Mouse (Mus musculus) heart, postnatal 0 days (tissue): ENCODE measurements around the gene 6430548M08Rik. TPM values are rescaled to one million over a fixed set of nuclear protein-coding genes. Genes with fewer than 3 reads are reported as not detected.

ENCODE experiments used
- ATAC-seq: fragments of 200-750 bp; cut with Nextera tagmentation; 2 replicates; pipeline ENCODE4 v1.8.0; 2017; ENCODE audit warnings: low read depth, moderate number of reproducible peaks, moderate library complexity; ENCODE audit not compliant: insufficient read depth
- DNase-seq: peaks from one replicate; pipeline ENCODE4 v3.0.0-alpha.2; 2016; ENCODE audit warnings: low spot score
- H3K27ac ChIP-seq: fragments of 300-500 bp; sonication (generic); 2 replicates; pipeline ENCODE4 v1.5.1; 2014; ENCODE audit warnings: low read depth, mild to moderate bottlenecking
- H3K27me3 ChIP-seq: fragments of 300-500 bp; sonication (generic); 2 replicates; pipeline ENCODE4 v1.6.1; 2014; ENCODE audit warnings: low read length, mixed read lengths; ENCODE audit not compliant: control insufficient read depth, insufficient read depth
- H3K36me3 ChIP-seq: fragments of 300-500 bp; sonication (generic); replicated peaks from 2 replicates; pipeline ENCODE4 v1.6.1; 2014; ENCODE audit warnings: low read length, mixed read lengths; ENCODE audit not compliant: control insufficient read depth, insufficient read depth
- H3K4me1 ChIP-seq: fragments of 300-500 bp; sonication (generic); 2 replicates; pipeline ENCODE4 v1.6.1; 2014; ENCODE audit warnings: antibody characterized with exemption; ENCODE audit not compliant: control insufficient read depth, insufficient read depth
- H3K4me2 ChIP-seq: fragments of 300-500 bp; sonication (generic); 2 replicates; pipeline ENCODE4 v1.6.1; 2014; ENCODE audit warnings: low read depth, mild to moderate bottlenecking, low read length, moderate library complexity
- H3K4me3 ChIP-seq: fragments of 300-500 bp; sonication (generic); 2 replicates; pipeline ENCODE4 v1.5.1; 2014; ENCODE audit warnings: low read depth, low read length
- H3K9ac ChIP-seq: fragments of 300-500 bp; sonication (generic); replicated peaks from 2 replicates; pipeline ENCODE4 v1.6.1; 2014; ENCODE audit warnings: low read depth, low read length, mixed read lengths
- H3K9me3 ChIP-seq: fragments of 300-500 bp; sonication (generic); replicated peaks from 2 replicates; pipeline ENCODE4 v1.6.1; 2016; ENCODE audit warnings: low read length; ENCODE audit not compliant: control insufficient read depth
- CTCF ChIP-seq: IDR thresholded peaks from 2 replicates; pipeline ENCODE4 v1.5.1; 2016; ENCODE audit warnings: antibody characterized with exemption, control low read depth, low read depth
- EP300 ChIP-seq: IDR thresholded peaks from 2 replicates; pipeline ENCODE4 v1.6.1; 2016; ENCODE audit warnings: antibody characterized with exemption, low read depth
- WGBS: fragments of 180-500 bp; shearing (Covaris S2); extraction: QIAGEN DNeasy Blood & Tissue Kit; methylation state at CpG from one replicate; pipeline ENCODE4 v1.1.7; 2014; 5-methylcytosine and 5-hydroxymethylcytosine counted together
- polyA plus RNA-seq: library from polyadenylated mRNA; unstranded; fragments of >200 nt; fragmentation: Nextera tagmentation; extraction: Ambion mirVana; gene quantifications from 2 replicates; pipeline ENCODE4 v1.2.1, GENCODE M21; 2015
- total RNA-seq: library from RNA; depleted of rRNA; stranded (reverse); fragments of >200 nt; gene quantifications from 2 replicates; pipeline ENCODE4 v1.2.3, GENCODE M21; 2014; ENCODE audit warnings: low replicate concordance

The 6430548M08Rik gene
- total and polyA plus RNA-seq, 2 experiments from 2014 or later = 8.4 to 14.5 TPM

GRCm38 (mm10) chr8:120161658-120162403 lies 47.9 kb downstream of the 6430548M08Rik start:
- no peaks in the 10 kb centered on the region for H3K27me3 ChIP-seq
- H3K9me3 ChIP-seq = no peaks in the 10 kb centered on the region
- H3K4me2 ChIP-seq = no peak overlapping the region
- ATAC-seq (no peak), DNase-seq (no peak)
- TF ChIP-seq CTCF (no peak), EP300 (no peak)
- H3K27ac ChIP-seq = no peak overlapping the region
- WGBS = 72% methylated on average over 16 of the region's 16 CpGs
- H3K36me3 ChIP-seq = peaks cover 10% of the 10 kb centered on the region; the same call in 1 of the 2 replicates
- no peak overlapping the region for H3K9ac ChIP-seq
- H3K4me3 ChIP-seq = no peak overlapping the region
- H3K4me1 ChIP-seq = no peaks in the 10 kb centered on the region

- DNase-seq (no peak), ATAC-seq (no peak)
- H3K4me1 ChIP-seq = no peaks in the 10 kb centered on the region
- H3K27ac ChIP-seq = no peak overlapping the region
- no peak overlapping the region for H3K9ac ChIP-seq
- H3K4me3 ChIP-seq = no peak overlapping the region
- H3K27me3 ChIP-seq = no peaks in the 10 kb centered on the region
- no peak overlapping the region for H3K4me2 ChIP-seq
- TF ChIP-seq EP300 (no peak), CTCF (no peak)
- 73% methylated on average over 5 of the region's 5 CpGs for WGBS
- peaks cover 10% of the 10 kb centered on the region; the same call in 1 of the 2 replicates for H3K36me3 ChIP-seq
- H3K9me3 ChIP-seq = no peaks in the 10 kb centered on the region
These were observed 48.4 kb downstream of the 6430548M08Rik start for GRCm38 (mm10) chr8:120162404-120162752.

- 68% methylated on average over 8 of the region's 8 CpGs for WGBS
- no peak for TF ChIP-seq EP300
- TF ChIP-seq CTCF = no peak
- Histone ChIP-seq H3K9ac (no peak overlapping the region), H3K4me3 (no peak overlapping the region), H3K9me3 (no peaks in the 10 kb centered on the region), H3K4me2 (no peak overlapping the region), H3K36me3 (peaks cover 10% of the 10 kb centered on the region; the same call in 1 of the 2 replicates), H3K27ac (no peak overlapping the region), H3K4me1 (no peaks in the 10 kb centered on the region), H3K27me3 (no peaks in the 10 kb centered on the region)
- DNase-seq = no peak
- ATAC-seq = no peak
These were observed 49.4 kb downstream of the 6430548M08Rik start for GRCm38 (mm10) chr8:120163376-120163775.

- TF ChIP-seq EP300 = no peak
- no peak overlapping the region for H3K9ac ChIP-seq
- no peak overlapping the region for H3K4me3 ChIP-seq
- no peaks in the 10 kb centered on the region for H3K9me3 ChIP-seq
- 85% methylated on average over 5 of the region's 5 CpGs for WGBS
- H3K36me3 ChIP-seq = peaks cover 10% of the 10 kb centered on the region; the same call in 1 of the 2 replicates
- H3K4me2 ChIP-seq = no peak overlapping the region
- no peak overlapping the region for H3K27ac ChIP-seq
- ATAC-seq (0 out of 2 replicates have a peak, but pooled peaks have one; percentile 11), DNase-seq (no peak)
- H3K4me1 ChIP-seq = no peaks in the 10 kb centered on the region
- no peaks in the 10 kb centered on the region for H3K27me3 ChIP-seq
These were observed 50.1 kb downstream of the 6430548M08Rik start for GRCm38 (mm10) chr8:120164026-120164425.

GRCm38 (mm10) chr8:120167136-120167535 lies 53.2 kb downstream of the 6430548M08Rik start:
- no peak overlapping the region for H3K27ac ChIP-seq

More at GRCm38 (mm10) chr8:120167136-120167535, 53.2 kb downstream of the 6430548M08Rik start:
- peaks cover 4% of the 10 kb centered on the region; the same call in 1 of the 2 replicates for H3K27me3 ChIP-seq
- no peaks in the 10 kb centered on the region for H3K36me3 ChIP-seq
- no peak overlapping the region for H3K4me2 ChIP-seq
- ATAC-seq (no peak), DNase-seq (no peak)
- H3K4me1 ChIP-seq = no peaks in the 10 kb centered on the region
- no peak overlapping the region for H3K4me3 ChIP-seq
- 81% methylated on average over 8 of the region's 8 CpGs for WGBS
- H3K9me3 ChIP-seq = no peaks in the 10 kb centered on the region
- no peak for TF ChIP-seq CTCF
- no peak for TF ChIP-seq EP300
- H3K9ac ChIP-seq = no peak overlapping the region
